15 mouse cellular contexts compared by ENCODE assay signal in the genomic region with DNA sequence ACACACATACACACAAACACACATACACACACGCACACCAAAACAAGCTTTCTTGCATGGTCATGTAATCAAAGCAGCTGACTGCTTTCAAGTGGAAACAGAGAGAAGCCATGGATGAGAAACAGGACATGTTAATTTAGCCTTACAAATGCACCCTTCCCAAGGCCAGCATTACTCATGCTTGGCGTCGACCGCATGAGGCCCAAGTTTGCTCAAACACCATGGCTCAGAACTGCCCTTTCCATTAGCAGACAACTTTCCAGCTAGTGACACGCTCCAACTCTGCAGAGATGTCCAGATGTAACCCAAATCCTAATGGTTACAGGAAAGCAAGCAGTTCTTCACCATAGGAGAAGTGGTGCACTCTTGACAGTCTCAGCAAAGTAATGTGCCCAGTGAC. TPM values are rescaled to one million over a fixed set of nuclear protein-coding genes. Genes with fewer than 3 reads are reported as not detected.
A peak's percentile ranks its signal among the peaks of the same experiment; 100 is the strongest.
DNase-seq lines count a peak whose midpoint lies in the region; TF ChIP-seq lines count a peak whose summit lies in the region.
"Had no signal": no experiment of that assay in that cellular context is flagged by ENCODE, and none has a peak within 500 bp of the region (broad histone marks: within the 10 kb centered on the region; RNA-seq: fewer than 3 reads in every experiment).

No protein-coding gene starts in this region.

- intact Hi-C loops in heart, postnatal 10 days (cut with DNase I) = no loop called here
- intact Hi-C loops in left cerebral cortex, postnatal 14 days (cut with DNase I) = no loop called here

- H3K4me3 ChIP-seq in embryonic fibroblast, embryonic 13.5 days (ENCODE audit: insufficient read depth, low read length) = no peak overlapping the region
- H3K4me3 ChIP-seq: erythroblast, embryonic 14.5 days; forebrain, embryonic 15.5 days; hindbrain, embryonic 12.5 days; kidney, embryonic 15.5 days; midbrain, embryonic 15.5 days had no signal

- peaks cover 12% of the 10 kb centered on the region for H3K4me1 ChIP-seq in embryonic fibroblast, embryonic 13.5 days (ENCODE audit: control insufficient read depth, insufficient read depth, low read length)
- H3K4me1 ChIP-seq: forebrain, embryonic 15.5 days; hindbrain, embryonic 12.5 days; kidney, embryonic 15.5 days; midbrain, embryonic 15.5 days had no signal

- DNase-seq in lung, postnatal 4 days = peak; percentile 10 to 25
- no peak for DNase-seq in lung, adult 18-20 months
- peak; percentile 34 to 37 for DNase-seq in heart, postnatal 10 days
- DNase-seq in left cerebral cortex, postnatal 14 days (ENCODE audit: low spot score in 2 of 2) = no peak
- no peak for DNase-seq in testis, postnatal 14 days (ENCODE audit: low spot score)
- no peak for DNase-seq in thymus, postnatal 4 days
- DNase-seq: cerebellum, postnatal 10 days; embryo, embryonic 11 days; thymus, adult 18-20 months had no signal

- 0 out of 2 replicates have a peak, but pooled peaks have one; percentile 10 for TF ChIP-seq POLR2A in embryonic fibroblast, embryonic 13.5 days (IDR thresholded peaks at IDR 0.05; ENCODE audit: low read depth, low read length)

- peak overlapping the region; percentile 59; the same call in 1 of the 2 replicates for H3K27ac ChIP-seq in embryonic fibroblast, embryonic 13.5 days (ENCODE audit: insufficient read depth, low read length)
- H3K27ac ChIP-seq: forebrain, embryonic 15.5 days; hindbrain, embryonic 12.5 days; kidney, embryonic 15.5 days; midbrain, embryonic 15.5 days had no signal

- no peak for TF ChIP-seq CTCF in embryonic fibroblast, embryonic 13.5 days (IDR thresholded peaks at IDR 0.05; ENCODE audit: borderline replicate concordance, insufficient read depth, low read length)

RNA-seq across cellular contexts. Expression of gene Lnx1, which starts 47.8 kb away (rescaled TPM):
- 0.18 TPM in 1 of 2 replicates, not detected in the other for polyA plus RNA-seq in embryonic fibroblast, embryonic 13.5 days (2011; ENCODE audit: insufficient read length, low read depth, missing spikeins)
- total RNA-seq in heart, postnatal 10 days (2021) = 1 to 10 TPM; 4.3 to 4.5 TPM
- 10 to 100 TPM; 32.4 to 33.4 TPM for total RNA-seq in left cerebral cortex, postnatal 14 days (2021)
- polyA plus RNA-seq: erythroblast, embryonic 14.5 days had no signal

Comparison
In these comparisons a context has a peak if more than half of its experiments do, and no peak if none do; other contexts are left out.
1. DNase-seq: peak in lung, postnatal 4 days (2 of 2) and heart, postnatal 10 days (2 of 2); none in lung, adult 18-20 months (0 of 2), left cerebral cortex, postnatal 14 days (0 of 2), testis, postnatal 14 days (single experiment) and thymus, postnatal 4 days (single experiment).
2. RNA of gene Lnx1, which starts 47.8 kb away (total RNA-seq): 32.4 to 33.4 TPM in left cerebral cortex, postnatal 14 days; 4.3 to 4.5 TPM in heart, postnatal 10 days; every median in the first group is over 4 times any median in the second.